Mouse (Mus musculus) kidney, postnatal 10 days (tissue): Measurements from ENCODE around the gene Kif18b.
A peak's percentile ranks its signal among the peaks of the same experiment; 100 is the strongest.

ENCODE experiments used
- DNase-seq: peaks from one replicate; pipeline ENCODE4 v3.0.0; 2021; ENCODE audit warnings: mixed read lengths

Kif18b gene

DNA sequence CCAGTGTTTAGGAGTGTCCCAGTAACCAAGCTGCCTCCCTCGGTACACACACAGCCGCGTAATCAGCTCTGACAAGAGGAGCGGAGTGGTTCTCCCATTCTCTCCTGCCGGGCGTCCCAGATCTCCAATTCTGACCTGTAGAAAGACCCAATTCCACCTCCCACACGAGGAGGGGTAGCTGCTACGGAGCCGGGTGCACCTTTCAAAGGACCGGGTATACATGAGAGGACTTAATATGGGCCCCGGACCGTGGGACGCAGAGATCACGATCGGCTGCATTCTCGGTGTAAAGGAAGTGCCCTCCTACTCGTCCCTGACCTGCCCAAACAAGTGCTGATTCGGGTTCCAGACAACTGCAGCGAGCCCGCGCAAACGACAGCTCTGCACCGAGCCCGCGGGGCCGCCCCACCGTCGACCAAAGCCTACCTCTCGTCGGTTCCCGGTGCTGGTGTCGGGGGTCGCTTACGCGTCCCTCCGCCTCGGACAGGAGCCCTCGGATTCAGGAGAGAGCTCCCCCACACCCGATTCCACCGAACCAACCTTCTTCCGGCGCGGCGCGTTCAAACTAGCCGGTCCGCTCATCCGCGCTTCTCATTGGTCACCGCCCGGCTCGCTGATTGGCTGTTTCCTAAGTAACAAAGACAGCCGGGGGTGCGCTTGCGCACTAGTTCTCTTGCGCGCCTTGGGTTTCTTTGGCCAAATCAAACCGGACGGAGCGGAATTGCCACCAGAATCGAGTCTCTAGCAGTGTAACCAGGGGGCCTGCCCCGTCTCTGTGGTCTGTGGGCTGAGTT, at the start of gene Kif18b:
TSS of gene Kif18b (minus strand) at position 568 of the 794 bp plus-strand sequence.
- DNase-seq, result peak; percentile 98

DNA sequence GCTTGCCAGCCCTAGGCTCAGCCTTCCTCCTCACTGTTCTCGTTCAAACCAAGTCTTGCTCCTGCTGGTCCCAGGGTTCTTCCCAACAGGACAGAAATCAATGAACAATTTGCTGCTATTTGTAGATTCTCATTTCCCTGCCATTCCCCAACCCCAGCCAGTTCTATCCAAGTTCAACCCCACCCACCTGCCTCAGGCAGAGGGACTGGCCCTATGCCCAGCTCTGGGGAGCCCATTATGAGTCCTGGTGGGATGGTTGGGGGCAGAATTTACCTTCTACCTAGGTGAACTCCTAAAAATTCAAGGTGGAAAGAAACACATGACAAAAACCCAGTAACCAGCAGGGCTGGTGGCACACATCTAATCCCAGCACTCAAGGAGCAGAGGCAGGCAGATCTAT, 47.4 kb upstream of the Kif18b start:
- DNase-seq, result peak; percentile 42

- no peak for DNase-seq
Observed at GRCm38 (mm10) chr11:102971604-102972003, 46.7 kb upstream of the Kif18b start.

- no peak for DNase-seq
Observed at GRCm38 (mm10) chr11:102964547-102965091, 39.7 kb upstream of the Kif18b start.

DNA sequence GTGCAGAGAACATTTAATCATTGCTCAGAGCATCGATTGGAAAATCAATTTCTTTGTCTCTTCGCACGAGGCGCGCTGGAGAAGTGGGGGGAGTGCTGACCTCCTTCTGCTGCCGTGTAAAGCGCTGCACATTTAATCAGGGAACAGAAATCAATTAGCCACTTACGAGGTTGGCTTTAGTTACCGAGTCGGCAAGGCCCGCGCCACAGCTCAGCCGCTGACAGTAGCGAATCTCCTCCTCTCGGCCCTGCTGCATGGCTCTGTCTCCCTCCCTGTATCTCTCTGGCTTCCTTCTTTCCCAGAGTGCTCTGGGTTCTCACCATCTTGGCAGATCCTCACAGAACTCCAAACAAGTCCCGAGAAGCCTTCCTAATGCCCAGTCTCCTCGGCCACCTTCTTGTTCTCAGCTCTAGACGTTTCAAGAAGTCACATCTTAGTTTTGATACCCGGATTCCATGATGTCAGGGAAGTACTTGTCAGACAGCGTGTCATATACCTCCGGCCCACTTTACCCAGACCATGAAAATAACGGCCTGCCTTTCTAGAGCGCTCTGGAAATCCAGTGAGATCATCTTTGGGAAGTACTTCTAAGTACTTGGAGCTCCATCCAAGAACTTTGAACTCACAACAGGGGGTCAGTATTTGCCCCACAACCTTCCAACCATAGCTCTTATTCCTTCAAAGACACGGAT, 39.1 kb upstream of the Kif18b start:
- no peak for DNase-seq

GRCm38 (mm10) chr11:102963246-102963854, 38.4 kb upstream of the Kif18b start:
- no peak for DNase-seq

DNA sequence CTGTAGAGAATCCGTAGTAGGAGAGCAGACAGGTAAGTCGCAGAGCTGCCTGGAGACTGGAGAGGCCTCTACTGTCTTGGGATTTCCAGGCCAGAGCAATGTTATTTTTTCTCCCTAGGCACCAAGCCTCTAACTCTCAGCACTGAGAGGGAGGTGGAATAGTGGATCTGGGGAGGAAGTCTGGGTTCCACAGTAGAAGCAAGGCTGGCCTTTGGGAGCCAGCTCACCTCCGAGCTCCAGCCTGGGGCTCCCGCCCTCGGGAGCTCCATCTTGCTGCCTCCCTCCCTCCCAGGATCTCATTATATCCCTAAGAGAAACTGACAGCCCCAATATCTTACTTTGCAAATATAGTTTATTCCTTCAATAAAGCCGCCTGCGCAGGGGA, 37.9 kb upstream of the Kif18b start:
- DNase-seq, result no peak

GRCm38 (mm10) chr11:102961082-102961481, 36.2 kb upstream of the Kif18b start:
- DNase-seq, result no peak

- no peak for DNase-seq
Observed at GRCm38 (mm10) chr11:102958870-102959269, 33.9 kb upstream of the Kif18b start.

DNA sequence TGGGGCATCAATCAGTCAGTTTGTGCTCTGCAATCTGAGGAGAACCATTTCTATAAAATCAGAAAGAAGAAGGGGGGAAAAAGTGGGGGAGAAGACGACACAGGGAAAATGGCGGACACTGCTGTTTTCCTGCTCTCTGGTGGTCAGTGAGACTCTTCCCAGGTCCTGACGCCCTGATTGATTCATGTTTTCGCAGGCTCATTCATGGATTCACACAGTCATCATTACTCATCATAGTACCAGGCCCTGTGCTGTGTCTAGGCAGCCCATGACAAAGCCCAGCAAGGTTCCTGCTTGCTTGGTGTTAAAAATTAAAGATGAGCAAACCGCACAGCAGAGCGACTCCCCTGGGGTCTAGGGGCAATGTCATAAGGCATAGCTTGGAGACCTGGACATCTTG, 33.5 kb upstream of the Kif18b start:
- no peak for DNase-seq

GRCm38 (mm10) chr11:102957692-102958091, 32.8 kb upstream of the Kif18b start:
- no peak for DNase-seq

GRCm38 (mm10) chr11:102956962-102957614, 32.2 kb upstream of the Kif18b start:
- peak; percentile 31 for DNase-seq

DNA sequence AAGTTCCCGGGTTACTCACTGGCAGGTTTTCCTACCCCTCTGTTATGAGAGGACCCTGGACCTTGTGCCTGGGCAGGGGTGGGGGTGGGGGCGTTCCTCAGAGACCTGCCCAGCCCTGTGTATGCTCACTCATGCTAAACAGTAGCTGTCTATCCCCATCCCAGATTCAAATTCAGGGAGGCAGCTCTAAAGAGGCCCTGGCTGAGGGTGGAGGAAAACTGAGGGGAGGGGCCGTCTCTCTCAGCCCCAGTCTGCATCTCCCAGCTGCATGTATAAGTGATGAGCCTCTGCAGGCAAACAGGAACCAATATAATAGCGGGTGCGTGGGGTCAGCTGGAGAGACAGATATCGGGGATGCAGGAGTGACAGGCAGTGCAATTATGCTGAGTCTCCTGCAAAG, 28.0 kb upstream of the Kif18b start:
- DNase-seq, result no peak

DNA sequence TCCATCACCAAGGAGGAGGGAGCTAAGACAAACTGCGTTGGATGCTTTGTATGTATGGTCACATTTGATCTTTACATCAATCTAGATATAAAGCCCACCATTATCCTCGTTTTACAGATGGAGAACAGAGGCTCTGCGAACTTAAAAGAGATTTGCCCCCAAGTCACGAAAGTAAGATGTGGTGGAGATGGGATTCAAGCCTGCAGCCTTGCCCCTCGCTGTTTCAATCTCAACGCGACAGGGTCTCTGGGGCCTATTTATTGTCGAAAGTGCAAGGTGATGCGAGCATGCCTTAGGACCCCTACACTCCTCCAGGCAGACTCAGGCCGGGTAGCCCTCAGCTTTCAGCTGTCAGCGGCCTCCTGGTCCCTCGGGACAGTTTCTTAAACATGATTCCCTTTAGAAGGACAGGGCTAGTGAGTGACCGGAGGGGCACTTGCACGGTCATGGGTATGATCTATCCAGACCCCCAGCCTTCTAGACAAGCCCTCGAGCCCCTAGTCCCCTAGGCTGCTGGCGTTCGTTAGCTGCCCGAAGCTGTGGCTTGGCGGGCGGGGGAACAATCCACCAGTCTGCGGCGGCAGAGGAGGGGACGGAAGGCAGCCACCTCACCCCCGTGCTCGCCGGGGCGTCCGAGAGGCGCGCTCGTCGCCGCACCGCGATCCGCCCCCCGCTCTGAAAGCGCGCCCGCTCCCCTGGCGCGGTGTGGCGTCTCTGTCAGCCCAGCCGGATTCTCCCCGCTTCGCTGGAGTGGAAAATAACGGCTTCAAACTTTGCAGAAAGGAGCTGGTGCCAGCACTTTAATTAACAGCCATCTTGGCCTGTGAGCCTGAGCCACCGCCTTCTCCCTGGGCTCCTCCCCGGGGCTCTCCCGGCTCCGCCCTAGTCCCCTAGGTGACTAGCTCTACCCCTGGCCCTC, 23.4 kb upstream of the Kif18b start:
- DNase-seq, result peak; percentile 70

GRCm38 (mm10) chr11:102946992-102947343, 22.0 kb upstream of the Kif18b start:
- DNase-seq, result no peak

DNA sequence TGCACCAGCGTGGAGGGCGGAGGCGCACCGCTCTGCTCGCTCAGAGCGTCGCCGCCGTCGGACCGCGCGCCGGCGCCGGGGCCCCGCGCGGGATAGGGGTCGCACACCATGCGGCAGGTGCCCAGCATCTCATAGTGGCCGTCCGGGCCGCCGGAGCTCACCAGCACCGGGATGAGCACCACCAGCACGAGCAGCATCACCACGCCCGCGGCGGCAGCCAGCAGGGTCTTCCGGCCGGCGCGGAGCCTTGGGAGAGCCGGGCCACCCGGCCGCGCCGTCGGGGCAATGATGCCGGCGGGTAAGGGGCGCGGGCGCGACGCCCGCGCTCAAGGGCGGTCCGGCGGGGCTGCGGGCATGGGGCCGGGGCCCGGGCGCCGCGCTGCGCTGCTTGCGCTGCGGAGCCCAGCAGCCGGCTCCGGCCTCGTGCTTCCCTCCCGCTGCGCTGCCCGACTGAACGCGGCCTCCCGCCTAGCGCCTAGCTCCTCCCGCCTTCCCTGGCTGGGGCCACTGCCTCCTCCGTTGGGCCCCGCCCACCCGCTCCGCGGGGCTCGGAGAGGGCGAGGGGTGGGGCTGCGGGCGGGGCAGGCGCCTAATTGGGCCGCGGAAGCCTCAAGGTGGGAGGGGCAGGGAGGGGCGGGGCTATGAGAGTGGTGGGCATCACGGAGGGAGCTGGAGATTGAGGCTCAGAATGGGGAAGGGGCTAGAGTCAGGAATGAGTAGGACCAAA, 21.5 kb upstream of the Kif18b start, which contains the start of gene C1ql1:
TSS of gene C1ql1 (minus strand) at position 424 of the 727 bp plus-strand sequence.
- peak; percentile 93 for DNase-seq

GRCm38 (mm10) chr11:102945306-102946264, 20.7 kb upstream of the Kif18b start:
- no peak for DNase-seq

- no peak for DNase-seq
Observed at GRCm38 (mm10) chr11:102941236-102941635, 16.3 kb upstream of the Kif18b start.

DNA sequence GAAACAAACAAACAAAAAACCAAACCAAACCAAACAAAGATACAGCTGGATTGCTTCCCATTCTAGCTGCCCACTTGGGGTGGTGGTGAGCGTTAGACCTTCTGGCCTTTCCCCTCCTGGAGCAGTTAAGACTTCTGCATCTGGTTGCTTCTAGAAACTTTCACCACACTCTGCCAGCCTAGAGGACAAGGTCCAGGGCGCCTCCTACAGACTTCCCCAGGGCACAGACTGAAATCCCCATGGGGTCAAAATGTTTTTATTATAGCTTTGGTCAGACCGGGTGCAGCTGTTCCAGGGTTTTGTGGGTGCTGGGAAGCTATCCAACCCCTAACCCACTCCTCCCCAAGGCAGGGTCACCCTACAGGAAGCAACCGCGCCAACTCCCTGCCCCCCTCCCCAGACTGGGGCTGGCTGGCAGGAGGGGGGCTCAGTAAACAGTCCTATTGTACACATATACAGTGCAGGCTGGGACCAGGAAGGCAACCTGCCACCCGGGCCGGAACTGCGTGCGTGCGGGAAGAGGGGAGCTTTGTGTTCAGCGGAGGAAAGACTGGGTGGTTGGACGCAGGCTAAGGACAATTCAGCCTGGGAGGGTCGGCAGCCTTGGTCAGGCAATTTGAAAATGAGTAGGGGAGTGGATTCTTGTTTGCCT, 14.2 kb upstream of the Kif18b start:
- DNase-seq, result peak; percentile 27
